Mouse (Mus musculus): Measurements from ENCODE around the gene Tesc. TPM values are rescaled to one million over a fixed set of nuclear protein-coding genes. Genes with fewer than 3 reads are reported as not detected.

The Tesc gene
- total RNA-seq, 2 experiments from 2014 or later: not detected

DNA sequence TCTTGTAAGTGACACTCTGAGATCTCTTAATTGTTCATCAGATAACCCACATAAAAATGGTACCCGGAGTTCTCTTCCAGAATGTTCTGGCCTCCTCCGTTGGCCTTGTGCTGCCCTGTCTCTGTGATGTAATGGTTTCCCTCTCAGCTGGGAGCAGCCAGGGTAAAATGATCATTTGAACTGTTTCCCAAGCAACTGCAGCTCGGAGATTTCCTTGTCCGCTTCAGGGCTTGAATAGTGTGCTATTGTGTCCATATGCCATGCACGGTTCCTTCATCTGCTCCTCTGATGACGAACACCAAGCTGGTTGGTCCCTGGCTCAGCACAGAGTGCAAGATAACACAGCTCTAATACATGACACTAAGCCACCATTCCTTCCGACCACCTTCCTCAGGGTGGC lies 15.7 kb upstream of the Tesc start:
- ATAC-seq (replicated peaks; ENCODE audit: low FRiP score, poor library complexity, severe bottlenecking): no peak

DNA sequence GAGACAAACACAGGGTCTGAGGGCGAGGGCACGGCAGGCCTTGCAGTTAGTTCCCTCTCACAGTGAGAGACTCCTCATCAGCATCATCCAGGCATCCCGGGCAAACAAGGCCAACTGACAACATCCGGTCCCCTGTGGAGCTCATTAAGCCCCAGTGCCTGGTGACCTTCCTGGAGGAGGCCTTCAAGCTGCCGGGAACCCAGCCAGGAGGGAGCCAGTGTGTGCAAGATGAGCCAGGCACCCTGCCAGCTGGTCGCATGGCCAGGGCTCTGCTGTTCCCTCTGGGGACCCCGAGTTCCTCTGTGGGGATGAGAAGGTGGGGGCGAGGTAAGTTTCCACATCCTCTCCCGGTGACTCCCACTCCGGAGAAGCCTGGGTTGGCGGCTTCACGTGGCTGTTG lies 12.5 kb upstream of the Tesc start:
- no peak for ATAC-seq (replicated peaks; ENCODE audit: low FRiP score, poor library complexity, severe bottlenecking)

DNA sequence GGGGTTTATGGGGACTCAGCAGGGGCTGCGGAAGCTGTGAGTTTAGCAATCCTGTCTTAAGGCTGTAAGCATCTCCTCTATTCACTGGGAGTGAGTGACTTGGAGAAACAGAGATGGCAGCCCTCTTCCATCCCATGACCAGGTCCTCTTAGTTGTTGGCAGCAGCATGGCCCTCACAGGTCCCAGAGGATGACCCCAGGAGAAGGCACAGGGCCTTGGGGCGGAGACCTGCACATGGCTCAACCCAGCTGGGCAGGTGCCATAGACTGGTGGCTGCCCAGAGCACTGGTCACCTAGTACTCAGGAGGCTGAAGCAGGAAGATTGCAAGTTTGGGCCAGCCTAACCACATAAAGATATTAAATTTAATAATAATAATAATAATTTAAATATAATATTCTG lies 11.9 kb upstream of the Tesc start:
- ATAC-seq (replicated peaks; ENCODE audit: low FRiP score, poor library complexity, severe bottlenecking): no peak

DNA sequence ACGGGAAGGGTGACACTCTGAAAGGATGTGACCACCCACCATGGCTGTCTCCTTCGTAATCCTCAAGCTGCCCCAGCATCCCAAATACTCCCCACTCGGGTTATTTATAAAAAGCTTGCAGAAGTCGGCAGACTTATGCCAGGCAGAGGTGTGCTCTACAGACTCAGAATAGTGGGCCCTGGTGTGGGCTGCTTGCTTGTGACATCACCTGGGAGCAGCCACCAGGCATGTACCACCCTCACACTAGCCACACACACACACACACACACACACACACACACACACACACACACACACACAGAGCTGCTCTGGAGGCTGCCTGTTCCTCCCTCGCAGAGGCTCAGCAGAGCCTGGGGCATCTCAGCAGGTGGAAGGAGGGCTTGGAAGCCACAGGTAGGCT lies 10.0 kb upstream of the Tesc start:
- no peak for ATAC-seq (replicated peaks; ENCODE audit: low FRiP score, poor library complexity, severe bottlenecking)

DNA sequence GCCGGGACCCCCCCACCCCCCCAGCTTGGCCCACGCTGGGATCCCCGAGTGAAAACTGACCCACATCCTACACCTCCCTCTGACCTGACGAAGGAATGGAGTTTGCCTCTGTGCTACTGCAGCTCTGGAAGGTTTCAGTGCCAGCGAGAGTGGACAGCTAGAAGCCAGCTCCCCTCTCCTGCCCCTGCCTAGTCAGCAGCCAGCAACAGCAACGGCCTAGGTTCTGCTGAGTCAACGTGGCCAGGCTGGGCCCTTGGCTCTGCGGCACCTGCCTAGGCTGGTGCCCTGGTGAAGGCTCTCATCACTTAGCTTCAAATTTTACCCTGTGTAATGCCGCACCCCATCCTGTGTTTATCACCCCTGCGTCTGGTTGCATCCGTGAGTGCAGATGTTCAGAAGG lies 7.6 kb upstream of the Tesc start:
- ATAC-seq (replicated peaks; ENCODE audit: low FRiP score, poor library complexity, severe bottlenecking): no peak

DNA sequence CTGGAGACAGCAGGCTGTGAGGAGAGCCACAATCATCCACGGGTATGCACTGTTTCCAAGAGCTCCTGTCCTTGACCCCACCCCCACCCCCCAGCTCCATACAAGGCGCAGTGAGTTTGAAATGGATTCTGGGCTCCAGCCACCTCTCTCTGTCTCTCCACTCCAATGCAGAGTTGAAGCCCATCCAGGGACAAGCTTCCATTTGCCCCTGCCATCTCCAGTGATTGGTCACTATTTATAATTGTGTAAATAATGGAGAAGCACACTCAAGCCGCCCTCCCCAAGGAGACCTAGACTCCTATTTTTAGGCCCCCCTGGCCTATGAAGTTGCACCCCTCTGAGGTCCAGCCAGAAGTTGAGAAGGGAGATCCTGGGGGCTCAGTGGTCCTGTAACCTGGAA lies 4.5 kb upstream of the Tesc start:
- no peak for ATAC-seq (replicated peaks; ENCODE audit: low FRiP score, poor library complexity, severe bottlenecking)

DNA sequence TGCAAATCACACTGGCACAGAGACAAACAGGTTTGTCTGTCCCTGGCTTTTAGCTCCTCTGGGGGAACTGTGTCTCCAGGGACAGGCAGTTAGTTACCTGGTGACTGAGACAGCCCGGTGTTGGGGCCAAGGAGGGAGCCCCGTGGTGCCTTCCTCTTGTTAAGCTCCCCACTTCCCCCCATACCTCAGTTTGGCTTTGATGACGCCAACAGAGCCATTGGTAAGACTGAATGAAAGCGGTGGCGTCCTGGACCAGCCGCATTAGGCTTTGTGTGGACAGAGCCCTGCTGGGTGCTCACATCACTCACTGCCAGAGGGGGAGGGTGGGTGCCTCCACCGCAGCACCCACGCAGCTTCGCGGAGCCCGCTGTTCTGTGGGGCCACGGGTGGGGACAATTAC lies 1.7 kb upstream of the Tesc start:
- no peak for ATAC-seq (replicated peaks; ENCODE audit: low FRiP score, poor library complexity, severe bottlenecking)

DNA sequence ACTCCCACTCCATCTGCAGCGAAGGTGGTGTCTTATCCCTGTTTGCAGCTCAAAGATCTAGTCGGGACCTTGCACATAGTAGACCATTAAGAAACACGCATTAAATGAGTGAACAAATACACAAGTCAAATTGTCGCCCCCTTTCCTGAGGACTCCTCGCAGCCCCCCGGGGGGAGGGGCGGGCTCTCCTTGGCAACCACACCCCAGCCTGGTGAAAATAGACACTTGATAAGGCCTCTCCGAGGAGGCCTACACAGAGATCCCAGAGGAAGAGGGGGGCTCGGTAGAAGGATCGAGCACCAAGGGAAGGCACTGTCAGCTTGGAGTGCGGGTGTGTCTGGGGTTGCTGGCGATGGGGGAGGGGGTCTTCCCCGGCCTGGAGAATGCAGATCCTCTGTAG lies 1.2 kb upstream of the Tesc start:
- ATAC-seq (replicated peaks; ENCODE audit: low FRiP score, poor library complexity, severe bottlenecking): no peak

DNA sequence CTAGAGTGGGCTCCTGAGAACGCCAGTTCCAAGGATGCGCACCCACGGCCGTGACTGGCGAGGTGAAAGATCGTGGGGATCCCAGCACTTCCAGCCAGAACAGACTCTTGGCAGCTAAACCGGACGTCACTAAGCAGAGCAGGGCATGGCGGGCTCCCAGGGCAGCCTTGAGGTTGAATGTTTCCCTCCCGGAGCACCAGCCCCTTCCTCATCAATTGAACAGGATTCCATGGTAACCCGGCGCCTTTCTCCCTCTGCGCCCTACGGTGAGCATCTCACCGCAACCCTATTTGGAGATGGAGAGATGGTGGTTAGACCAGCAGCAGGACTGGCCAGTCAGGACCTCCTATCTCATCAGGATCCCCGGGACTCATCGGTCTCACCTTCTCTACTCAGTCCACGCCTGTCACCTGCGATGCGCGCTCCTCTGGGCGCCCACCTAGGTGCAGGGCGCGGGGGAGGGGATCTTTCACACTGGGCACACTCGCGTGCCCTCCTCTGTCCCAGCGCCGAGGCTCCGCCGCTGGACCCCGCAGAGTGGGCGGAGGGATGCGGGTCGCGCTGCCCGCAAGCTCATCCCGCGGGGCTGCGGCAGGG lies 344 bp upstream of the Tesc start:
- ATAC-seq (replicated peaks; ENCODE audit: low FRiP score, poor library complexity, severe bottlenecking): no peak

DNA sequence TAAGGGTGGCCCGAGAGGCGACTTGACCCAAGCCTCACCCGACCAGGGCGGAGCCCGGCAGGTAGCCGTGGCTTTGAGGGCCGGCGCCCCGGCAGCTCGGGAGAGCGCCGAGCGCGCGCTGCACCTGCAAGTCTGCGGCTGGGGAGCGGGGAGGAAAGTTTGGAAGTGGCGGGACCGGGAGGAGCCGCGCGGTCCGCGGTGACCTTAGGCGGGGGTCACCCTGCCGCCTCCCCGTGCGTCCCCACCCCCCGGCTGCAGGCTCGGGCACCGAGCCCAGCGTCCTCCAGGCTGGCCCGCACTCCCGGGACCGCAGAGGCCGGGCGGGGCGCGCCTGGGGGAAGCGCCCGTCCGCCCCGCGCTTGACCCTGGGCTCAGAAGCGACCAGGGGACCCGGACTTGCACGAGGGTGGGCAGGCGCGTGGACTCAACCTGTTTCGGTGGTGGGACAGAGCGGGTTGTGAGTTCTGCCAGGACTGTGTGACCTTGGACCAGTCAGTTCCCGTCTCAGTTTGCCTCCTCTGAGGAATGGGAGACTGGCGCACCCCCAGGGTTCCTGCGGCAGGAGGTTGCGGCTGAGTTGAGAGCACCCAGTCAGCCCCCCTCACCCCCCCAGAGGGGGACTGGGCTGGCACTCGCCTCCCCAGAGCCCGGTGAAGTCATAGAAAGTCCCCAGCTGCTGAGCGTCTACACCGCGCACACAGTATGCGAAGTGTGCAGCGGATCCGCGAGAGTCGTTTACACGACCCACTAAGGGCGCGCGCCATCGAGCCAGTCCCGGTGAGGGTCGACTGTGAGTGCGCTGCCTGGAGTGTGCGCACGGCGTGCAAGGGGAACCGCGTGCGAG lies 870 bp downstream of the Tesc start:
- ATAC-seq (replicated peaks; ENCODE audit: low FRiP score, poor library complexity, severe bottlenecking): no peak

DNA sequence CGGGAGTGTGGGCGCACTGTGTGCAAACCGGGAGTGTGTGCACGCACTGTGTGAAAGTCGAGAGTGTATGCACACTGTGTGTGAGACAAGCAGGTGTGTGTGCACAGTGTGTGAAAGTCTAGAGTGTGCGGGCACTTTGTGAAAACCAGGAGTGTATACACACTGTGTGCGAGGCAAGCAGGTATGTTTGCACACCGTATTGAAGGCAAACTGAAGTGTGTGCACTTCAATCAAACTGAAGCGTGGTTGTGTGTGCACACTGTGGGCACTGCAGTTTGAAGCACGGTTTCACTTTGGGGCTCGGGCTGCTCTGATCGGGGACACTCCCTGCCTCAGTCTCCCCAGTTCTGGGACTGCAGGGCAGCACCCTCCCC lies 1.5 kb downstream of the Tesc start:
- ATAC-seq (replicated peaks; ENCODE audit: low FRiP score, poor library complexity, severe bottlenecking): no peak

DNA sequence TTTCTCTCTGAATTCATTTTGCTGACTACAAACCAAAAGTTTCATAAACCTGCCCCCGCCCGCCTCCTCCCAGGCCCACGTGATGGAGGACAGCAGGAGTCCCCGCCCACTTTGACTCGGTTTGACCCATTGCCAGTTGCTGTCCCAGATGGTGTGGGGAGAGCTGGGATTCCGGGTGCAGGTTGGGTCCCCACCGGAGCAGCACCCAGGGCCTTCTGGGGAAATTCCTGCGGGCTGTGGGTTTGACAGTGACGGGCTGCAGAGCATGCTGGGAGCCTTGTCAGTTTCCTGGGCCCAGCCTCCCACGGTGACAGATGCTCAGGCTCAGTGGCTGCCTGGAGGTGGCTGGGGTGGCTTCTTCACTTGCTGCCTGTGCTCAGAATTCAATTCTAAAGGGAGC lies 1.9 kb downstream of the Tesc start:
- ATAC-seq (replicated peaks; ENCODE audit: low FRiP score, poor library complexity, severe bottlenecking): no peak

DNA sequence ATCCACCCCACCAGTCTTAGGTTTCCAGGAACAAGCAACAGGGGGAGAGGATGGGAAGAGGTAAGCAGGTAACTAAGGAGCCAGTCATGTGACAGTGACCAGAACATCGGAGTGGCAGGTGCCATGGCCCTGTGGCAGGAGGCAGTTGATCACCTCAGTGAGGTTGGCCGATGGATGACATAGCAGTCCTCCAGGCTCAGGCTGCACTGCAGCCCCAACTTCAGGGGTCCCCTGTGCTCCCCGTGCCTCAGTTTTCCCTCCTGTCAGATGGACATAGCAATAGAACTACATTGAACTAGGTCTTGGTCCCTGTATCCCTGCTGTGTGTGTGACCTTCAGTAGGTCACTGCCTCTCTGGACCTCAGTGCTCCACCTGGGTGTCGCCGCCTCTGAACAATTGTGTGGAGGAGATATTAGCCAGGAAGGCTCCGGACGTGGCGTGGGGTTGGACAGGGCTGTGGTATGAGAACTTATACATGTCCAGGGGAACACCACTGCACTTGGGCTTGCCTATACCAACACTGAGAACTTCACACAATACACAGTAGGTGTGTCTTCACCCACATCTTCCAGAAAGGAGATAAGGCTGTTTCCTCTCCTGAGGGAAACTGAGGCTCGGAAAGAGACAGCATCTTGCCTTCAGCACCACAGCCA lies 2.6 kb downstream of the Tesc start:
- no peak for ATAC-seq (replicated peaks; ENCODE audit: low FRiP score, poor library complexity, severe bottlenecking)

DNA sequence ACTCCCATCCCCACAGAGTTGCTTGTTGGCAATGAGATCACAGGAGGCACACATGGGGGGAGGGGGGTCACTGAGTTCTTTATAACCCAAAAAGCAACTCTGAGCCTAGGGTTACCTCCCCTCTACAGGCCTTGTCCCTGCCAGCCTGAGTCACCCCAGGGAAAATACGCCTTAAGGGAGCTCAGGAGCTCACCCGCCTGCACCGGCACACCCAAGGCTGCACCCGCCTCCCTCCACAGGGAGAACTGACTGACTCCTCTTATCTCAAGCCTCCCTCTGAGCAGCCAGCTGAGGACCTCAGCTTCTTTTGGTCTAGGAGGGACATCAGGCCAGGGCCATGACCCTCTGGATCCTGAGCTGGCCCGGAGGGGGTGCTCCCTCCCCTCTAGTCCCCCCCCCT lies 3.5 kb downstream of the Tesc start:
- no peak for ATAC-seq (replicated peaks; ENCODE audit: low FRiP score, poor library complexity, severe bottlenecking)

DNA sequence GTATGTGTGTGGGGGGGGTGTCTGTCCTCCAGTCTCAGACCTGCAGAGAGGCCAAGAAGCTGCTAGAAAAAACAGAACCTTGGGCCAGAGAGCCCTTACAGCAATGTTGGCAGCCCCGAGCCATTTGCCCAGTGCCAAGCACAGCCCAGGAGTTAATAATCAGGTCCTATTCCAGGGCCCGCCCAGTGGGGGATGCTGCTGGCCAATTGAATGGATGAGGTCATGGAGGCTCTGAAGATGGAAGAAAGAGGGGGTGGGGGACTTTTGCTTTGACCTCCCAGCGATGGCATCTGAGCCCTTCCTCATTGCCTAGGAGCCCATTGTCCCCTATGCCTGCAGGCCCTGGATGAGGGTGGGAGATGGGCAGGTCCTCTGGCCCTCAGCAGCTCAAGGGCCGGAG lies 4.0 kb downstream of the Tesc start:
- ATAC-seq (replicated peaks; ENCODE audit: low FRiP score, poor library complexity, severe bottlenecking): no peak

DNA sequence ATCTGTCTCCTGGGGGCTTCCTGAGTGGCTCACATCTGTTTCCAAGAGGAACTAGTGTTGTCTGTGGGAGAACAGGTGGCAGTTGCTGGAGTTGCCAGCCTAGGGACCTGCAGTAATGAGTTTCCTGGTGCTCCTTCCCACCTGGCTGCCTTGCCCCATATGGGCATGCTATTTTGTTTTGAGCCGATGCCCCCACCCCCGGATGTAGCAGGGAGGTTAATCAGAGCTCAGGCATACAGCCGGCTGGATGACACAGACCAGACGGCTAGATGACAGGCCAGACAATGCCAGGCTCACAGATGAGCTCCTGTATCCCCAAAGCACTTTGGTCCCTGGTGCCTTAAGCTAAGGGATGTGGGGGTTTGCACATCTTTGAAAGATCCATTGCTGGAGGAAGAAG lies 5.8 kb downstream of the Tesc start:
- no peak for ATAC-seq (replicated peaks; ENCODE audit: low FRiP score, poor library complexity, severe bottlenecking)

DNA sequence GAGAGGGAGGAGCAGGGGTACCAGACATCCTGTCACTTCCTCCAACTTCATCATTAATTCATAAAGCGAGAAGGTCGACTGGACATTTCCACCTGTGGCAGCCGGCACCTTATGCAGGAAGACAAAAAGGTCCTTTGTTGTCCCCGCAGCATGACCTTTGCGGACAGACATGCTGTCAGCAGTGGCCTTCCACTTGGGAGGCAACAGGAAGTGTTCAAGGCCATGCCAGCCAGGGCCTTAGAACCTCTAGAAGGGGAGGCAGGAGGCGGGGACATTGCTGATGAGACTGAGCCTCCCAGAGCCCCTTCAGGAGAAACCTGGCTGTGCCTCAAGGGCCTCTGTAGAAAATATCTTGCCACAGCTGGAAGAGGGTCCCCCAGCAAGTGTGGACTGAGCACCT lies 6.2 kb downstream of the Tesc start:
- ATAC-seq (replicated peaks; ENCODE audit: low FRiP score, poor library complexity, severe bottlenecking): no peak

DNA sequence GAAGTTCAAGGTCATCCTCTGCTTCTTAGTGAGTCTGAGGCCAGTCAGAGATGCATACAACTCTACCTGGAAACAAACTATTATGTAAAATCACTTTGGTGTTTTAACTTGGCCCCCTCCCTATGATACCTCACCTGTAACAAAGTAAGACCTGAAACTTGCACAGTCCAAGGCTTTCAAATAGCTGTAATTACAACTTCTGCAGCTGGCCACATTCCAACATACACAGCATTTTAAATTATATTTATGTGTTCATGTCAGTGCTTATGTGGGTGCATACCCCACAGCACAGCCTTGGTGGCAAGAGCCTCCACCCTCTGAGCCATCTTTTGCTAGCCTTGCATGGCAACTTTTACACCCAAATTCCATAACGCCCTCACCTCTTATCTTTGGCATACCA lies 7.1 kb downstream of the Tesc start:
- ATAC-seq (replicated peaks; ENCODE audit: low FRiP score, poor library complexity, severe bottlenecking): no peak

DNA sequence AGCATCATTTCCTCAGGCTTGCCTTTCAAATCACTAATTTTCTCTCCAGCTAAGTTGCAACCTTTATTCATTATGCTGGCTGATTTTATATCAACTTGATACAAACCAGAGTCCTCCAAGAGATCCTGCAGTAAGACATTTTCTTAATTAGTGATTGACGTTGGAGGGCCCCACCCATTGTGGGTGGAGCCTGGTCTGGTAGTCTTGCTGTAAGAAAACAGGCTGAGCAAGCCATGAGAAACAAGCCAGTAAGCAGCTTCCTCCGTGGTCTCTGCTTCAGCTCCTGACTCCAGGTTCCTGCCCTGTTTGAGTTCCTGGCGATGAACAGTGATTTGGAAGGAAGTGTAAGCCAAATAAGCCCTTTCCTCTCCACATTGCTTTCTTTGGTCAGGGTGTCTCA lies 8.2 kb downstream of the Tesc start:
- no peak for ATAC-seq (replicated peaks; ENCODE audit: low FRiP score, poor library complexity, severe bottlenecking)

DNA sequence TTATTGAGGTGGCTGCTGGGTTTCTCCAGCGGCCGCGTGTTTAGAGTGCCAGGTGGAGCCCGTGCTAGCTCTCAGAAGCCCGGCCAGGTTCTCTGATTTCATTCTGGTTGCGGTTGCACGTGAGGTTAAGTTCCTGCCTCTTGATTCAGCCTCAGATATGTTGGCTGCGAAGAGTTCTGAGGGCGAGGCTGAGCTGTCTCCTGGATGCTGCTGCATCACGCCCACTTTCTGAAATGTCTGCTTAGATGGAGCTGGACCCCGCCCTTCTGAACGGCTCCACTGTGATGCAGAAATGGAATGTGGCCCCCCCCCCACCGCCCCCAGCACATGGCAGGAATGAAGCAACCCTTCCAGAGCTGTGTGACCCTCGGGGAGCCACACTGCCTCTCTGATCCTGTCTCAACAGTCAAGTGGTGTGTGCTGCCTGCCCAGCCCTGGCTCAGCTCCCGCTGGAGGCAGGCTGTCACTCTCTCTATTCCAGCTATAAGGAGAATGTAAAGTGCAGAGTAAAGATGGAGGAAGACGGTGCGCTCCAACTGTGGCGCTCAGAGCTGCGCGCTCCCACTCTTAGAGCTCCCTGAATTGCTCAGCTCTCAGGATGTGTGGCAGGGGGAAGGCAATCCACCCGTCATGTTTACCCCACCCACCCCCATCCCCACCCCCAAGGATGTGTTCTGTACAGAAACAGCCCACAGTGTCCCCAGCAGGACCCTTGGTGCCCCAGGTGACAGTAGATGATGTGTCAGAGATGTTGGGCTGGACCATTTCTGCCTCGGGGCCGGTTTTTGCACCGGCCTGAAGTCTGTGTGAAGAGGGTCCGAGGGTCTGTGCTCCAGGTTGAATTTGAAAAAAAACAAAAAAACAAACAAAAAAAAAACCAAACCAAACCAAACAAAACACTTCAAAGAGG lies 9.6 kb downstream of the Tesc start:
- ATAC-seq (replicated peaks; ENCODE audit: low FRiP score, poor library complexity, severe bottlenecking): no peak
